Mouse (Mus musculus) midbrain, postnatal 0 days (tissue): ENCODE results near the gene Tns1. TPM values are rescaled to one million over a fixed set of nuclear protein-coding genes. Genes with fewer than 3 reads are reported as not detected.

Experiments
- ATAC-seq: fragments of 200-750 bp; cut with Nextera tagmentation; 2 replicates; pipeline ENCODE4 v1.8.0; 2017; ENCODE audit warnings: moderate number of reproducible peaks, mild to moderate bottlenecking, moderate TSS enrichment, moderate library complexity; ENCODE audit not compliant: low FRiP score
- DNase-seq: peaks from one replicate; pipeline ENCODE4 v3.0.0-alpha.2; 2015; ENCODE audit warnings: low spot score
- H3K27ac ChIP-seq: fragments of 300-500 bp; sonication (generic); 2 replicates; pipeline ENCODE4 v1.5.1; 2014; ENCODE audit warnings: low read depth, mild to moderate bottlenecking, low read length, mixed read lengths
- H3K27me3 ChIP-seq: fragments of 300-500 bp; sonication (generic); 2 replicates; pipeline ENCODE4 v1.6.1; 2014; ENCODE audit warnings: low read length, control low read depth, mixed read lengths; ENCODE audit not compliant: insufficient read depth
- H3K36me3 ChIP-seq: fragments of 300-500 bp; sonication (generic); 2 replicates; pipeline ENCODE4 v1.6.1; 2014; ENCODE audit warnings: low read length, control low read depth, mixed read lengths; ENCODE audit not compliant: insufficient read depth
- H3K4me1 ChIP-seq: fragments of 300-500 bp; sonication (generic); 2 replicates; pipeline ENCODE4 v1.6.1; 2014; ENCODE audit warnings: mild to moderate bottlenecking, control low read depth, antibody characterized with exemption, low read length, mixed read lengths; ENCODE audit not compliant: insufficient read depth
- H3K4me2 ChIP-seq: fragments of 300-500 bp; sonication (generic); 2 replicates; pipeline ENCODE4 v1.6.1; 2014; ENCODE audit warnings: low read depth, mild to moderate bottlenecking, low read length, mixed read lengths; ENCODE audit not compliant: poor library complexity, severe bottlenecking
- H3K4me3 ChIP-seq: fragments of 300-500 bp; sonication (generic); 2 replicates; pipeline ENCODE4 v1.5.1; 2014; ENCODE audit warnings: low read depth, mild to moderate bottlenecking, low read length, moderate library complexity
- H3K9ac ChIP-seq: fragments of 300-500 bp; sonication (generic); replicated peaks from 2 replicates; pipeline ENCODE4 v1.6.1; 2014; ENCODE audit warnings: mild to moderate bottlenecking, low read length, moderate library complexity, mixed read lengths; ENCODE audit not compliant: poor library complexity, severe bottlenecking
- H3K9me3 ChIP-seq: fragments of 300-500 bp; sonication (generic); 2 replicates; pipeline ENCODE4 v1.6.1; 2016; ENCODE audit warnings: low read length, control low read depth
- CTCF ChIP-seq: IDR thresholded peaks from 2 replicates; pipeline ENCODE4 v1.5.1; 2016; ENCODE audit warnings: antibody characterized with exemption, mild to moderate bottlenecking
- WGBS: fragments of 180-500 bp; shearing (Covaris S2); extraction: QIAGEN DNeasy Blood & Tissue Kit; methylation state at CpG from one replicate; pipeline ENCODE4 v1.1.7; 2014; 5-methylcytosine and 5-hydroxymethylcytosine counted together
- polyA plus RNA-seq: library from polyadenylated mRNA; unstranded; fragments of >200 nt; fragmentation: Nextera tagmentation; extraction: Ambion mirVana; gene quantifications from 2 replicates; pipeline ENCODE4 v1.2.1, GENCODE M21; 2015
- total RNA-seq: library from RNA; depleted of rRNA; stranded (reverse); fragments of >200 nt; gene quantifications from 2 replicates; pipeline ENCODE4 v1.2.3, GENCODE M21; 2014

Tns1 gene
- total and polyA plus RNA-seq, 2 experiments from 2014 or later: 9.8 to 31.5 TPM

- Histone ChIP-seq H3K9me3 (no peaks in the 10 kb centered on the region), H3K4me3 (no peak overlapping the region), H3K9ac (no peak overlapping the region), H3K27ac (no peak overlapping the region), H3K27me3 (no peaks in the 10 kb centered on the region), H3K36me3 (no peaks in the 10 kb centered on the region), H3K4me2 (no peak overlapping the region), H3K4me1 (no peaks in the 10 kb centered on the region)
- no peak for TF ChIP-seq CTCF
- 80% methylated on average over 8 of the region's 8 CpGs for WGBS
- ATAC-seq (no peak), DNase-seq (no peak)
Observed at GRCm38 (mm10) chr1:74141781-74142180, 17.5 kb upstream of the Tns1 start.

- ATAC-seq: no peak
Observed at GRCm38 (mm10) chr1:74139415-74139814, 15.2 kb upstream of the Tns1 start.

GRCm38 (mm10) chr1:74135326-74135950, 11.2 kb upstream of the Tns1 start:
- Histone ChIP-seq H3K36me3 (no peaks in the 10 kb centered on the region), H3K9me3 (no peaks in the 10 kb centered on the region), H3K9ac (no peak overlapping the region), H3K4me2 (no peak overlapping the region), H3K4me1 (no peaks in the 10 kb centered on the region), H3K27me3 (no peaks in the 10 kb centered on the region), H3K4me3 (no peak overlapping the region), H3K27ac (no peak overlapping the region)
- no peak for TF ChIP-seq CTCF
- DNase-seq: no peak
- no peak for ATAC-seq
- WGBS: 90% methylated on average over 6 of the region's 6 CpGs

More at GRCm38 (mm10) chr1:74139415-74139814, 15.2 kb upstream of the Tns1 start:
- Histone ChIP-seq H3K9ac (no peak overlapping the region), H3K4me3 (no peak overlapping the region), H3K27ac (no peak overlapping the region), H3K4me1 (no peaks in the 10 kb centered on the region), H3K4me2 (no peak overlapping the region), H3K27me3 (no peaks in the 10 kb centered on the region), H3K36me3 (no peaks in the 10 kb centered on the region), H3K9me3 (no peaks in the 10 kb centered on the region)
- DNase-seq: no peak
- peak; percentile 25; the same call in 1 of the 2 replicates for TF ChIP-seq CTCF
- WGBS: 57% methylated on average over 3 of the region's 3 CpGs

GRCm38 (mm10) chr1:74133954-74134353, 9.7 kb upstream of the Tns1 start:
- DNase-seq: no peak
- Histone ChIP-seq H3K36me3 (no peaks in the 10 kb centered on the region), H3K4me1 (no peaks in the 10 kb centered on the region), H3K9ac (no peak overlapping the region), H3K9me3 (no peaks in the 10 kb centered on the region), H3K4me3 (no peak overlapping the region), H3K4me2 (no peak overlapping the region), H3K27me3 (no peaks in the 10 kb centered on the region), H3K27ac (no peak overlapping the region)
- ATAC-seq: no peak
- no peak for TF ChIP-seq CTCF
- WGBS: 77% methylated on average over 6 of the region's 6 CpGs

GRCm38 (mm10) chr1:74132011-74132410, 7.8 kb upstream of the Tns1 start:
- TF ChIP-seq CTCF: peak; percentile 15; the same call in 1 of the 2 replicates
- ATAC-seq: no peak
- Histone ChIP-seq H3K4me3 (no peak overlapping the region), H3K27ac (no peak overlapping the region), H3K4me2 (no peak overlapping the region), H3K4me1 (no peaks in the 10 kb centered on the region), H3K9me3 (no peaks in the 10 kb centered on the region), H3K36me3 (no peaks in the 10 kb centered on the region), H3K9ac (no peak overlapping the region), H3K27me3 (no peaks in the 10 kb centered on the region)
- whole genome bisulfite sequencing: 69% methylated on average over 3 of the region's 3 CpGs
- DNase-seq: no peak

GRCm38 (mm10) chr1:74130883-74131659, 6.8 kb upstream of the Tns1 start:
- Histone ChIP-seq H3K9ac (no peak overlapping the region), H3K27ac (no peak overlapping the region), H3K36me3 (no peaks in the 10 kb centered on the region), H3K4me3 (no peak overlapping the region), H3K27me3 (peaks cover under 1% of the 10 kb centered on the region; the same call in 1 of the 2 replicates), H3K4me1 (no peaks in the 10 kb centered on the region), H3K4me2 (no peak overlapping the region), H3K9me3 (no peaks in the 10 kb centered on the region)
- no peak for DNase-seq
- no peak for TF ChIP-seq CTCF
- ATAC-seq: no peak
- WGBS: 81% methylated on average over 8 of the region's 8 CpGs
